Mouse (Mus musculus): ENCODE results near the gene Anks6.
"Not testable (repeated sequence)": the region's sequence is repeated elsewhere in the genome, so short reads cannot be mapped to it uniquely, and the experiment has no call there.

DNA sequence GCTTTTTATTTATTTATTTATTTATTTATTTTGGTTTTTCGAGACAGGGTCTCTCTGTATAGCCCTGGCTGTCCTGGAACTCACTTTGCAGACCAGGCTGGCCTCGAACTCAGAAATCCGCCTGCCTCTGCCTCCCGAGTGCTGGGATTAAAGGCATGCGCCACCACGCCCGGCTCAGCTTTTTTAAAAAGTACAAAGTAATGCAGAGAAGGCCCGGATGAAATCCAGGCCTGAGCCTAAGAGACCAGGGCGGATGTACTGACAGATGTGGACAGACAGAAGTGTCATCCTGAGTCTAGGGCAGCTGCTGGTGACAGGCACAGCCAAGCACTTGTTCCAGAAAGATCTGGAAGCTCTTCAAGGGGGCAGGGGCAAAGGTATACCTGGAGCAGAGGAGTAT is 2.1 kb downstream of the Anks6 start:
- not testable (repeated sequence) for TF ChIP-seq FLI1 (IDR thresholded peaks at IDR 0.05; ENCODE audit: low read length); GATA1 (IDR thresholded peaks at IDR 0.05; ENCODE audit: borderline replicate concordance, low read length)
